Mouse (Mus musculus): ENCODE measurements around the gene Gga1.
A peak's percentile ranks its signal among the peaks of the same experiment; 100 is the strongest.

The Gga1 gene

DNA sequence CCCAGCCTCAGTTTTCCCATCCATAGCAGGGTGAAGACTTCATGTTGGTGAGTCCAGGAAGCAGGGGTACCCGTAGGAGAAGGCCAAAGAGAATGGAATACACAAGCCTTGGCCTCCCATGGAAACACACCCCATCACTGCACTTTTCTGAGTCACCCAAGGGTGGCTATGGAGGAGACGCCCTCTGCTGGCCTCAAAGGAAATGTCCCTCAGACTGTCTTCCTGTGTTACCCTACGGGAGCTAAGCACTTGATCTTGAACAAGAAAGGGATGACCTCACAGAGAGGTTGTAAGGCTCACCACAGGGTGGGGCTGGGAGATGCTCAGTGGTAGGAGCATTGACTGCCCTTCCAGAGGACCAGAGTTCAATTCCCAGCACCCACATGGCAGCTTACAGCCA lies 54.6 kb downstream of the Gga1 start:
- DNase-seq (ENCODE audit: extremely low spot score, low read depth, low spot score): no peak

DNA sequence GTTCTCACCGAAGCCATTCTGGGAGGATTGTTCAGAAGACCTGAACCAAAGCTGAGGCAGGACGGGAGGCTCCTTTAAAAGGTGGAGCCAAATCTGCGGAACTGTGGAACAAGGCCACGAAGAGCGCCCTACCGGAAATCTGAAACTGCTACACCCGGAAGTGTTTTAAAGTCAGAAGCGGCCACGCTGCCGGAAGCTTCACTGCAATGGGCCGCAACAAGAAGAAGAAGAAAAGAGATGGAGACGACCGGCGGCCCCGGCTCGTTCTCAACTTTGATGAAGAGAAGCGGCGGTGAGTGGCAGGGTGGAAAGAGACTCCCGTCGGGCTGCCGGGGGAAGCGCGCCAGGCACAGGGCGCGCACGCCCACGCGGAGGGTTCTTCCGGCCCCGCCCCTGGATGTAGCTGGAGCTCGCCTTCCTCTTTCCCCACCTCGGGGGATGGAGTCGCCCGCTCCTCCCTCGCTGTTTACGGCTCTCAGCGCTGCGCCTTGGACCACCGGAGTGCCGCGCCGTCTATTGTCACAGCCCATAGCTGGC lies 57.9 kb downstream of the Gga1 start, which contains the start of gene Nol12:
TSS of gene Nol12 (plus strand) at position 150 of the 537 bp plus-strand sequence.
- peak; percentile 77 for DNase-seq (ENCODE audit: extremely low spot score, low read depth, low spot score)

DNA sequence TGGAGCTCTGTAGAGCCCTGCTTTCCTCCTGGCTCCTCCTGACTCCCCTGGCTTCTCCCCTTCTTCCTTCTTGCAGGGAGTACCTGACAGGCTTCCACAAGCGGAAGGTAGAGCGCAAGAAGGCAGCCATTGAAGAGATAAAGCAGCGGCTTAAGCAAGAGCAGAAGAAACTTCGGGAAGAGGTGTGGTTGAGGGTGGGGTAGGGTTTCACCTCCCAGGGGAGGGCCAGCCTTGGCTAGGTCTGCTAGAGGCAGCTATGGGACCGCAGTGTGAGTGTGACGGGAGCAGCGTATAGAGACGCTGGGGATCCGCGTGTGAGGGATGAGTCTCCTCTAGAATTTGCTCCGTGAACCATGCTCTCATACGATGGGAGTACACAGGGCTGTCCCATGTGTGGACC lies 59.4 kb downstream of the Gga1 start:
- no peak for DNase-seq (ENCODE audit: extremely low spot score, low read depth, low spot score)

DNA sequence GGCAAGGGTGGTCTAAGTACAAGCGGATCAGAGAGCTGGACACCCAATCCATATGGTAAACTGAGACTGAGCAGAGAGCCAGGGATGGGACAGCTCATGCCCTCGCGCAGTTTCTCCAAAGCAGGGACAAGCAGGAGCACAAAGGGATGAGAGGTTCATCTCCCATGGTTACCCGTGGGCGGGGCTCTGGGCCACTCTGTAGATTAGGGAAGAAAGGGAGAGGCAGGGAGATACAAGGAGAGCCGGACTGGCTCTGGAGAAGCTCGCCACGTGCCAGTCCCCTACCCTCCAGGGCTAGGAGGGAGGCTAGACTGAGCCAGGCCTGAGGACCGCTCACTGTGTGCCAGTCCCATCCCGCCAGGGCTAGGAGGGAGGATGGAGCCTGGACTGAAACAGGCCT lies 60.3 kb downstream of the Gga1 start:
- no peak for DNase-seq (ENCODE audit: extremely low spot score, low read depth, low spot score)

DNA sequence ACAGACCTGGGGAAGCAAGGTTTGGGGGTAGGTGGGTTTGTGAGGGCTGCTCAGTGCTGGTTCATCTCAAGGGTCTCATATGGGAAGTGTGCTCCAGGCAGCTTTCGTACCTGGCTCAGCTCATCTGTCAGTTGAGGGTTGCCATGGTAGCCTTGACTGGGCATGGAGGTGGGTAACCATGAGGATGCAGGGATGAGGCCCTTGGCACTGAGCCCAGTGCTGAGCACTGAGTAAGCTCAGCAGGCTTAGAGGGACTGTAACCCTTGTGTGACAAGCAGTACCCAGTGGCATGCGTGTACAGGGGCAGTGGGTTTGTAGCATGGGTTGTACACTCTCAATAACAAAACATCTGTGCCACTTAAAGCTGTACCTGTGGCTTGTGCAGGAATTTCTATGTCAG lies 61.0 kb downstream of the Gga1 start:
- DNase-seq (ENCODE audit: extremely low spot score, low read depth, low spot score): no peak

DNA sequence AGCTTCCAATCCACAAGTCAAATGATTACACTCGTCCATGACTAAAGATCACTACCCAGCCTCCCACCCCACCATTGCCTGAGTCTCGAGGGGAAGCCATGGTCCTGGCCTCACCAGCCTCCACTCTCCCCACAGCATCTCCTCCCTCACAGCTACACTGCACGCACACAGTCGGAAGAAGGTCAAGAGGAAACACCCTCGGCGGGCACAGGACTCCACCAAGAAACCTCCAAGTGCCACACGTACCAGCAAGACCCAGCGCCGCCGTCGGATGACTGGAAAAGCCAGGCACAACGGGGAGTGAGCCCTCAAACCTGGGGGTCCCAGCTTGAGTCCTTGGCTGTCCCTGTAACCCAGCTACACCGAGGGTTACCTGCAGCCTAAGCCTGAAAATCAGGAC lies 63.3 kb downstream of the Gga1 start:
- DNase-seq (ENCODE audit: extremely low spot score, low read depth, low spot score): no peak

DNA sequence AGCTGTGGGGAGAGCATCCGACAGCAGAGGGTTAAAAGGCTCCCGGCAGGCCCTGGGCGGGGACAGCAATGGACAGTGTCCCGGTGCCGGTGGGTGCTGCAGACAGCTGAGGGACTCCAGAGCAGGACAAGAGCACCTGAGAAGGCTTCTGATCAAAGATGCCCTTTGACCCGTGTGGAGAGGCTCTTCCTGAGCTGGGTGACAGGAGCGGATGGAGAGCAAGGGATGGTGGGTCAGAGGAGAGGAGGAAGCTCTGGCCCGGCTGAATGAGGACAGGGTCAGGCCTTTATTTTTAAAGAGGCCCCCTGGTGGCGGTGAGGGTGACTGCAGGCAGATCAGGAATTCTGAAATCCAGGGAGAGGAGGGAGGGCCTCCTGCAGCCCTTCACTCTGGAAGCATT lies 65.7 kb downstream of the Gga1 start:
- no peak for DNase-seq (ENCODE audit: extremely low spot score, low read depth, low spot score)
